Mouse (Mus musculus) E14TG2a.4 (cell line): ENCODE measurements at regions not wholly inside any gene's neighbourhood (a gene's known extent, or its start where the extent isn't known, plus 50 kb on each side); places are given as distances from the start of the nearest gene placed in this dataset.

Source experiments
- CTCF ChIP-seq: conservative IDR thresholded peaks from 2 replicates; pipeline ENCODE4 v1.5.1; 2014; ENCODE audit warnings: low read length
- NANOG ChIP-seq: IDR thresholded peaks from 2 replicates; pipeline ENCODE4 v1.6.1; 2014; ENCODE audit warnings: borderline replicate concordance, low read length, mixed read lengths
- POU5F1 ChIP-seq: IDR thresholded peaks from 2 replicates; pipeline ENCODE4 v1.6.1; 2014; ENCODE audit warnings: low read length, borderline replicate concordance

- TF ChIP-seq CTCF (no peak), NANOG (no peak), POU5F1 (no peak)
Observed at GRCm38 (mm10) chr2:117474885-117475542, 132.2 kb upstream of the Rasgrp1 start.
